Mouse (Mus musculus): Measurements from ENCODE around the gene Prmt1. TPM values are rescaled to one million over a fixed set of nuclear protein-coding genes. Genes with fewer than 3 reads are reported as not detected.

Gene Prmt1
- polyA plus RNA-seq, 1 experiment from 2014 or later: 681 TPM

DNA sequence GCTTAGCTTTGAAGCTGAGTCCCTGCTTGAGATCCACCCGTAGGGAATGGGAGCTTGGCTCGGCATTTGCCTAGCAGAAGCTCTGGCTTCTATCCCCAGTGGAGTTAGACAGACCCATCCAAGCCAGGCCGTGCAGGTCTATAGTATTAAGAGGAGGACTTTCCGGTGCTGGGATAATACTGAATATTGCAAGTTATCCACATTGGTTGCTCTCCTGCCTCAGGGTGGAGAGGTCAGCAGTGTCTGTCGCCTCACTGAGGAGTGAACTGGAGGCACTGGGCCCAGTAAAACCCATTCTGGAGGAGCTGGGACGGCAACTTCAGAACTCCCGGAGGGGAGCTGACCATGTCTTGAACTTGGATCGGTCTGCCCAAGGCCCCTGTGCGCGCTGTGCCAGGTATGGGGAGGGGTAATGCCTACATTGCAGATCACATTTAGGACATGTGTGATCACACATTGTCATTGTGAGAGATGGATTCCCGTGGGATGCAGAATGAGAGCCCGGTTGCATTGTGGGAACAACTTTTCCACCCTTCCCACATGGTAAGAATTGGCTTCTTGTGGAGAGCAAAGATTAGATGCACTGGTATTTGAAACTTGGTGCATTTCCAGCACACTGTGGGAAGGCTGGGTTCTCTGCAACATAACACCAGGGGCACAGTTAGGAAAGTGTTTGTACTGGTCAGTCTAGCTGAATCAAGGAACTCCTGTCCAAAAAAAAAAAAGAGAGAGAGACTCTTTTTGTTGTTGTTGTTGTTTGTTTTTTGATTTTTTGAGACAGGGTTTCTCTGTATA is 32.1 kb downstream of the Prmt1 start:
- no peak overlapping the region for H3K4me2 ChIP-seq
- H3K9ac ChIP-seq: no peak overlapping the region
- peaks cover 40% of the 10 kb centered on the region for H3K27me3 ChIP-seq
- H3K4me1 ChIP-seq (replicated peaks): peaks cover 28% of the 10 kb centered on the region
- H3K36me3 ChIP-seq: peaks cover 8% of the 10 kb centered on the region
- 82% methylated on average over 12 of the region's 12 CpGs for WGBS
- H3K9me3 ChIP-seq: no peaks in the 10 kb centered on the region
- ATAC-seq (ENCODE audit: low FRiP score): no peak
- no peak overlapping the region for H3K27ac ChIP-seq
- H3K4me3 ChIP-seq: no peak overlapping the region

DNA sequence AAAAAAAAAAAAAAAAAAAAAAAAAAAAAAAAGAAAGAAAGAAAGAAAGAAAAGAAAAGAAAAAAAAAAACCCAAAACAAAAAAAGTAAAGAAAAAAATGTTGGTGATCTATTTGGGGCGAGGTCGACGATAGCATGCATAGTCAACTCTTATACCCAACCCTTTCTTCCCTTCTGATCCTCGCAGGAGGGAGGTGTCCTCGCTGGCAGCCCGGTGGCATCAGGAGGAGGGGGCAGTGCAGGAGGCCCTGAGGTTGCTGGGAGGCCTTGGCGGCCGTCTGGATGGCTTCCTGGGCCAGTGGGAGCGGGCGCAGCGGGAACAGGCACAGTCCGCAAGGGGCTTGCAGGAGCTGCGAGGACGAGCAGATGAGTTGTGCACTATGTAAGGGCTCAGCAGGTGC is 32.8 kb downstream of the Prmt1 start:
- Histone ChIP-seq H3K9ac (no peak overlapping the region), H3K4me1 (replicated peaks) (peaks cover 28% of the 10 kb centered on the region), H3K4me3 (no peak overlapping the region), H3K27ac (no peak overlapping the region), H3K36me3 (peaks cover under 1% of the 10 kb centered on the region), H3K9me3 (no peaks in the 10 kb centered on the region), H3K4me2 (no peak overlapping the region), H3K27me3 (peaks cover 46% of the 10 kb centered on the region)
- no peak for ATAC-seq (ENCODE audit: low FRiP score)
- WGBS: 60% methylated on average over 14 of the region's 14 CpGs

DNA sequence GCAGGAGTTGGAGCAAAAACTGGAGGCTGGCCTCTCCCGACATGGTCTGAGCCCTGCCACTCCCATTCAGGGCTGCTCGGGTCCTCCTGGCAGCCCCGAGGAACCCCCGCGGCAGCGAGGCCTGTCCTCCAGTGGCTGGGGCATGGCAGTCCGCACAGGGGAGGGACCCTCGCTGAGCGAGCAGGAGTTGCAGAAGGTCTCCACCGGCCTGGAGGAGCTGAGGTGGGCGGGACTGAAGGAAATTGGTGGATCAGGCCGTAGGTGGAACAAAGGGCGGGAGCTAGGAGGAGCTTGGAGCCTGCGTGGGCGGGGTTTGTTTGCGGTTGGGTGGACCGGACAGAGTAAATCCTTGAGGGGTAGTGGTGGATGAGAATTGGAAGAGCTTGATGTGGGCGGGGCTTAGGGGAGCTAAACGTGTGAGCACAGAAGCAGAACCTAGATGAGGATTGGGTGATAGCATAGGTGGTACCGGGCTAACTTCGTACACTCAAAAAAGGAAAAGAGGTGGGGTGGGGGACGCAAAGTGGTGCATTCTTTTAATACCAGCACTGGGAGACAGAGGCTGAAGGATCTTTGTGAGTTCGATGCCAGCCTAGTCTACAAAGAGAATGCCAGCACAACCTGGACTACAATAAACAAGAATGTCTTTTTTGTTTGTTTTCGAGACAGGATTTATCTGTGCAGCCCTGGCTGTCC is 33.6 kb downstream of the Prmt1 start:
- Histone ChIP-seq H3K27ac (0 out of 2 replicates have a peak overlapping the region, but pooled peaks have one; percentile 44), H3K4me3 (peak overlapping the region; percentile 45), H3K9ac (peak overlapping the region; percentile 71), H3K9me3 (no peaks in the 10 kb centered on the region), H3K27me3 (peaks cover 53% of the 10 kb centered on the region), H3K36me3 (no peaks in the 10 kb centered on the region), H3K4me1 (replicated peaks) (peaks cover 28% of the 10 kb centered on the region), H3K4me2 (peak overlapping the region; percentile 70)
- 7% methylated on average over 24 of the region's 24 CpGs for WGBS
- peak; percentile 85 for ATAC-seq (ENCODE audit: low FRiP score)

DNA sequence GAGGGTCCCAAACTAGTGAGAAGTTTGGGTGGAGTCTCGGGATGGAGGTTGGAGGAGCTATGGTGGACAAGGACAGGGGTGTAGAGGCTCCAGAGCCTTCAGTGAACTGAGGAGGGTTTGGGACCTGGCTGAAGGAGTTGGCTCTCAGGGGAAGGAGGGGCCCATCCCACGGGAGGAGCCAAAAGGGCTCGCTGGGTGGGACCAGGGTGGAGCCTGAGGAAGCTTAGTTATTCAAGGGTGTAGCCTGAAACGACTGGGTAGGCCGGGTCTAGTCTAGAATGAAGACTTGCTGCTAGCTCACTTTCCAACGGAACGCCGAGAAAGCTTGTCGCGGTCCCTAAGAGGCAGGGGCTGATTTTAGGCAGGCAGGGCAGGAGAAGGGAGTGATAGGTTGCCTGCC is 34.4 kb downstream of the Prmt1 start:
- Histone ChIP-seq H3K4me3 (peak overlapping the region; percentile 45), H3K27me3 (peaks cover 53% of the 10 kb centered on the region), H3K36me3 (no peaks in the 10 kb centered on the region), H3K4me2 (peak overlapping the region; percentile 70), H3K27ac (no peak overlapping the region), H3K4me1 (replicated peaks) (peaks cover 24% of the 10 kb centered on the region), H3K9ac (peak overlapping the region; percentile 71; the same call in 1 of the 2 replicates), H3K9me3 (no peaks in the 10 kb centered on the region)
- ATAC-seq (ENCODE audit: low FRiP score): no peak
- WGBS: under 1% methylated on average over 10 of the region's 10 CpGs

DNA sequence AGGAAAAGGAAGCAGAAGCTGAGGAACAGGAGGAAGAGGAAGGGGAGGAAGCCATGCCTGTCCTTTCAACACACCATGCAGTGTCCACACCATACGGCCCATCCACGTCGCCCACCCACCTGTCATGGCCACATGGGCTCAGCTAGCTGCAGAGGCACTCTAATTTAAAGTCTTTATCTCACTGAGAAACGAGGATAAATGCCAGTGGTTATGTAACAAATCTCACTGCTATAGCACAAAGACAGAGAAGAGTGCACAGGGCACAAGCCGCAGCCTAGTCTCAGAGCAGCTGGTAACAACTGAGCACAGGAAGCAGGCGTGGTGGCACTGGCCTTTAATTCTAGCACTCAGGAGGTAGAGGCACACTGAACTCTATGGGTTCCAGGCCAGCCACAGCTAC is 36.4 kb downstream of the Prmt1 start:
- no peak overlapping the region for H3K4me3 ChIP-seq
- ATAC-seq (ENCODE audit: low FRiP score): no peak
- WGBS: 76% methylated on average over 6 of the region's 6 CpGs
- H3K27me3 ChIP-seq: peaks cover 53% of the 10 kb centered on the region
- H3K4me1 ChIP-seq (replicated peaks): peaks cover 21% of the 10 kb centered on the region
- no peak overlapping the region for H3K9ac ChIP-seq
- no peaks in the 10 kb centered on the region for H3K36me3 ChIP-seq
- H3K9me3 ChIP-seq: no peaks in the 10 kb centered on the region
- no peak overlapping the region for H3K4me2 ChIP-seq
- no peak overlapping the region for H3K27ac ChIP-seq

DNA sequence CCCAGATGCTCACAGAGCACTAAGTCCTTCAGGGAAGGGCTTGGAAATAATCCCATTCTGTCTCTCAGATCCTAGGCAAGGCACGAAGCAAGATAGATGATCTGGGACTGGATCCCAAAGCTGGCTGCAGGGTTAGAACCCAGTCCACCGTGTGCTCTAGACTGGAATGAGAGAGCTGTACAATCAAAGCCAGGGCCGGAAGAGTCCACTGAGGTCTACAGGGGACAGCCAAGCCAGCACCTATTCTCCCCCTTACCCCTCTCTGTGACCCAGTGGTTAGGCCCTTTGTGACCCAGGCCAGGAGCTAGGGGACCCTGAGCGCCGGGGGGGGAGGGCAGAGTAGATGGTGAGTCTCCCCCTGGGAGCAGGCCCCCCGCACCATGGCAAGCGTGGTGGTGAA is 43.5 kb downstream of the Prmt1 start, which contains the start of gene Tsks:
Gene Tsks, plus strand, starts transcription at position 301 of the 400 bp plus-strand sequence.
- ATAC-seq (ENCODE audit: low FRiP score): no peak

DNA sequence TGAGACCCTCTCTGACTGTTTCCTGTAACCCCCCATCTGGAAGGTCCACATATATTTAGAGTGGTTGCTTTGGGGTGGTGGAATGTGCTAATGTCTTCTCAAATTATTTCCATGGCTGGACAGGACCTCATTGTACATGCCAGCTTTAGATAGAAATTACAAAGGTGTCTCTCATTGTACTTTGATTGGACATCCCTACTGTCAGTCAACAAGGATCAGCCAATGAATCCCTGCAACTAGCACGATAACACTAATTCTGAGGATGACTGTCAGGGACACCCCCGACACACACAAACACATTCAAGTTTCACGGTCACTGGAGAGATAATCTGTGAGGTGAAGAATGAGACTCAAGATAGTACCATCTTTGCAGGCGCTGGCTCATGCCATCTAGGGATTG is 47.7 kb downstream of the Prmt1 start:
- no peak overlapping the region for H3K27ac ChIP-seq
- H3K4me2 ChIP-seq: no peak overlapping the region
- peaks cover 7% of the 10 kb centered on the region; the same call in 1 of the 2 replicates for H3K9me3 ChIP-seq
- H3K36me3 ChIP-seq: no peaks in the 10 kb centered on the region
- no peak overlapping the region for H3K4me3 ChIP-seq
- no peak for ATAC-seq (ENCODE audit: low FRiP score)
- no peaks in the 10 kb centered on the region for H3K4me1 ChIP-seq (replicated peaks)
- WGBS: 91% methylated on average over 4 of the region's 4 CpGs
- H3K9ac ChIP-seq: no peak overlapping the region
- H3K27me3 ChIP-seq: no peaks in the 10 kb centered on the region

More for the DNA sequence above, 43.5 kb downstream of the Prmt1 start, which contains the start of gene Tsks:
- Histone ChIP-seq H3K27me3 (peaks cover under 1% of the 10 kb centered on the region; the same call in 1 of the 2 replicates), H3K9ac (no peak within 1 kb of the TSS), H3K9me3 (no peaks in the 10 kb centered on the region), H3K27ac (no peak within 1 kb of the TSS), H3K4me1 (replicated peaks) (no peaks in the 10 kb centered on the region), H3K4me3 (no peak within 1 kb of the TSS), H3K4me2 (no peak within 1 kb of the TSS), H3K36me3 (no peaks in the 10 kb centered on the region)
- WGBS: 75% methylated on average over 7 of the region's 7 CpGs

DNA sequence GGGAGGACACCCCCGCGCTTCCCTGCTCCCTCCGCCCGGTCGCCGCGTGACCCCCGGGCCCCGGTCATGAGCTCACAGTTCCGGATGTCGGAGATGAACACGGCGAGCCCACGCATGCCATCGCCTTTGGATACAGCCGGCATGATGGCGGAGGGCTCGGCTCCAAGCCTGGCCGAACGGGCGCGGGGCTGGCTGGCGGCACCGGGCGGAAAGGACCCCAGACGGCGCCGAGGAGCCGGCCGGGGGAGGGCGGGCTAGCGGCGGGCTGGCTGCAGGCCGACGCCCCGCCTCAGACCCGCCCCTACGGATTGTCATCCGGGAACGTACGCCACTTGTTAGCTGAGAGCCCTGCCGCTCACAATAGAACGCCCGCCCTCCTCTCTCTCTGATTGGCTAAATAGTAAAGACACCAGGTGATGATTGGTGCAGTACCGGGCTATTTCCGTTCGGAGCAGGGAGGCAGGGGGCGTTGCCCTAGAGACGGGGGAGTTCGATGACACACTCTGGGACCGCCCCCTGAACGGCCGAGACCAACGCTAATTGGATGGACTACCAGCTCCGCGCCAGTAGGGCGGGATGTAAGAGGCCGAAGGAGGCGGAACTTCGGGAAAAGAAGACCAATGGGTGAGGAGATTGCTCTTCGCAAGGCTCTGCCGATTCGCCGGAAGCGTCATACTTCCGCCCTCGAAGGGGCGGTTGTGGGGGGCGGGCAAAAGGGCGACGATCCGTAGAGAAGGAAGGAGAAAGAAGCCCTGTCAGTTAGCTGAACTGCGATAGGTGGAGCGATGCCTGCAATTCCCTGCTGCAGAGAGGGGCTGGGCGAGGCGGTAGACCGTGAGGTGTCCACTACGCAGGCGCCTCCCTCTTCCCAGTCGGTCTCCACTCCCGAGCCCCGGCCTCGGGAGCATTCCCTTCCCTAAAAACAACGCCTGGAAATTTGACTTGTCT is 56.9 kb downstream of the Prmt1 start, which contains the start of gene Ap2a1:
Gene Ap2a1, minus strand, starts transcription at position 293 of the 948 bp plus-strand sequence.
- Histone ChIP-seq H3K4me1 (replicated peaks) (peaks cover 29% of the 10 kb centered on the region), H3K4me2 (peak within 1 kb of the TSS; percentile 86), H3K9ac (peak within 1 kb of the TSS; percentile 96), H3K36me3 (peaks cover 20% of the 10 kb centered on the region), H3K27ac (peak within 1 kb of the TSS; percentile 97), H3K9me3 (no peaks in the 10 kb centered on the region), H3K27me3 (no peaks in the 10 kb centered on the region), H3K4me3 (peak within 1 kb of the TSS; percentile 84)
- peak; percentile 99 for ATAC-seq (ENCODE audit: low FRiP score)
- WGBS: under 1% methylated on average over 84 of the region's 84 CpGs

DNA sequence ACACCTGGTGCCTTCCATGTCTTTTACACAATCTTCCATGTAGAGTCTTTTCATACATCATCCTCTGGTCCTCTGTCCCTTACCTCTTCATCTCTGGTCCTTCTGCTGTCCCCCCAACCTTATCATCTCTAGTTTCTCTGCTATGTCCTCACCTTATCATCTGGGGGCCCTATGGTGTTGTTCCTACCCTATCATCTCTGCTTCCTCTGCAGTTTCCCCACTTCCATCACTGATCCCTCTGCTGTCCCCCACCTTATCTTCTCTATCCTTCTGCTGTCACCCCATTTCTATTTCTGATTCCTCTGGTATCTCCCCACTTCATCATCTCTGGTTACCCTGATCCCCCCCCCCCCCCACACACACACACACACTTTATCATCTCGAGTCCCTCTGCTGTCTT is 57.8 kb downstream of the Prmt1 start:
- Histone ChIP-seq H3K36me3 (peaks cover 28% of the 10 kb centered on the region), H3K27ac (peak overlapping the region; percentile 88), H3K4me2 (peak overlapping the region; percentile 86), H3K27me3 (no peaks in the 10 kb centered on the region), H3K4me3 (peak overlapping the region; percentile 84), H3K9me3 (no peaks in the 10 kb centered on the region), H3K9ac (peak overlapping the region; percentile 96), H3K4me1 (replicated peaks) (peaks cover 29% of the 10 kb centered on the region)
- ATAC-seq (ENCODE audit: low FRiP score): no peak
- 0% methylated on average over 1 of the region's 1 CpGs for WGBS

Data from hindbrain, embryonic 13.5 days (tissue).